Mouse (Mus musculus) ES-E14 (cell line): Measurements from ENCODE around the gene Panx2.
A peak's percentile ranks its signal among the peaks of the same experiment; 100 is the strongest.

Experiments used
- HCFC1 ChIP-seq: IDR thresholded peaks from 2 replicates; pipeline ENCODE4 v1.6.1; 2012; ENCODE audit warnings: low read length, inconsistent platforms, borderline replicate concordance; ENCODE audit not compliant: insufficient read depth
- ZC3H11A ChIP-seq: IDR thresholded peaks from 2 replicates; pipeline ENCODE4 v1.6.1; 2012; ENCODE audit warnings: low read depth, mild to moderate bottlenecking, inconsistent platforms, low read length, borderline replicate concordance

DNA sequence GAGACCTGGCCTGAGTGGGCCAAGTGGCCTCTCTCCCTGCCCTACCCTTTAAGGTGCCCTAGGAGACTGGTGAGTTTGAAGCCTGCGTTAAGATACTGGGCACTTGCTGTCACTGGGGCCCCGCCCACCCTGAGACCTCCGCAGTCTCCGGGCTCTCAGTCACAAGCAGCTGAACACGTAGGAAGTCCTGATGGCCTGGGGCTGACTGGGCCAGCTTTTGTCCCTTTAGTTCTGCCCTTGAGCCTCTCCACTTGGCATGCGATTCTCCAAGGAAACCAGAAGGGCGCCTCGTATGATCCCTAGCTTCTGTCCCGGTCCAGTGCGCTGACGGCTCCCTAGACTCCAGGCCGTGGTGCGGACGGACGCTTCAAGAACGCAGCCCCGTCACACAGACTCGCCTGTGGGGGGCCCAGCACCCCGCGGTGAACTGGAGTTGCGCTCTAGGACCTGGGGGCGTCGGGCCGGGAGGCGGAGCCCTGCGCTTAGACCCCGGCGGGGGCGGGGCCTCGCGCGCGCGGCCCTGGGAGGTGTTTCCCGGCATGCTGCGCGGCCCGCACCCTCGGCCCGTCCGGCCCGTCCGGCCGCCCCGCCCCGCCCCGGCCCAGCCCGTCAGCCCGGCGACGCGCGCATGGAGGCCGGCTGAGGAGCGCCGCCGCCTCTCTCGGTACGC, 16.1 kb downstream of the Panx2 start:
- TF ChIP-seq HCFC1, result 0 out of 2 replicates have a peak, but pooled peaks have one; percentile 24
- TF ChIP-seq ZC3H11A, result no peak
